Mouse (Mus musculus) thymus, postnatal 10 days (tissue): ENCODE results near the gene Epb42.
A peak's percentile ranks its signal among the peaks of the same experiment; 100 is the strongest.
"Not testable (repeated sequence)": the region's sequence is repeated elsewhere in the genome, so short reads cannot be mapped to it uniquely, and the experiment has no call there.

Experiments
- DNase-seq, 2 experiments: peaks; one replicate each; pipeline ENCODE4 v3.0.0; 2021; ENCODE audit warnings: low spot score in 2 of 2

Epb42 gene

DNA sequence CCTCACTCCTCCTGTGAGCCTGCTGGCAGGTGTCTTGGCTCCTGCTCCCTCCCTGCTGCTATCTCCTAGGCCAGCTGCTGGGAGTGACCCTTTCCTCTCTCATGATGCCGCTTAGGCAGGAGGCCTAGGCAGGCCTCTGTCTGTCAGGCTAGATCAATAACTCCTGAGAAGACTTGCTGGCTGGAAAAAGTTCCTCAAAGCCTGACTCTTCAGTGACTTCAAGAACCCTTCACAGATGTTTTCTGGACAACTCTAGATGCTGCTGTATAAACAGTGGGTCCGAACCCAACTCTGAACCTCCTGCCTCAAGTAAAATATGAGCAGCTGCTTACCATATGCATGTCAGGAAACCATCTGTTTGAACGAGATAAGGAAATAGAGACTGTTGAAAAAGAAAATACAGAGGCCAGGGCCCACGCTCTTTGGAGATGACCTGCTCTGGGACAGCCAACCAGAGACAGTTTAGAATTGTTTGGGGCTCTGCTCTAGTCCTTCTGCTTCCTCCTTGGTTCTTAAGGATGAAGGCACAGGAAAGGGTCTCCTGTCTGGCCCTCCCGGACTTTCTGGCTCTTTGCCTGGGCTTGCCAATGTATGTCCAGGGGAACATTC lies at the start of gene Epb42:
Gene Epb42 (minus strand): TSS at position 340 of the 609 bp plus-strand sequence.
- no peak for DNase-seq

DNA sequence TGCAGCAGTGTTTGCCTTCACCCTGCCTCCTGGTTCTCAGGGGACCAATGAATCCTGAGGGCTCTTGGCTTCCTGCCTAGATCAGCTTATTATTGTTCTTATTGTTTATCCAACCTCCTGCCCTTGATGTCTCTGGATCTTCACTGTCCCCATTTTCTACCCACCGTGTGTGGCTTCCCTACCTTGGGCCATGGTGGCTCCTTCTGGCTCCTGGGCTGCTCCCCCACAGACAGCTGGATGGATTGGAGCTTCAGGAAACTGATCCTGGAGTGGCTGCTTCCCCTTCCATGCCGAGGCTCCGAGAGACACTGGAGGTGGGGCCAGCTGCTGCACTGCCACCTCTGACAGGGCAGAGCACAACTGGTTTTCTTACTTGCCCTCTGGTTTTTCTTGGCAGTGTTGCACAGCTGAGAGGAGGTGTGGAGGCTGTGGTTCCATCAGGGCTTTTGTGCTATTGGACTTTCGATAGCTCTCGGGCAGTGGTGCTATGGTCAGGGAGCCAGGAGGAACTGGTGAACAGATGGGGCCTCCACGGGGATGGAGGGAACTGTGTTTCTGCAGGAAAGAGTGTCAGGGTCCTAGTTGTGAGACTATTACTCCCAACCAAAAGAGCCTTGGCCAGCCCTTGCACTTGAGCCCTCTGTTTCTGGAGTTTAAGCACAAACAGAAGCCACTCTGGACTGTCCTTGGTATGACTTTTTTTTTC lies 48.8 kb upstream of the Epb42 start, which contains the start of gene Tgm5:
Gene Tgm5 (minus strand): TSS at position 362 of the 706 bp plus-strand sequence.
- no peak for DNase-seq

DNA sequence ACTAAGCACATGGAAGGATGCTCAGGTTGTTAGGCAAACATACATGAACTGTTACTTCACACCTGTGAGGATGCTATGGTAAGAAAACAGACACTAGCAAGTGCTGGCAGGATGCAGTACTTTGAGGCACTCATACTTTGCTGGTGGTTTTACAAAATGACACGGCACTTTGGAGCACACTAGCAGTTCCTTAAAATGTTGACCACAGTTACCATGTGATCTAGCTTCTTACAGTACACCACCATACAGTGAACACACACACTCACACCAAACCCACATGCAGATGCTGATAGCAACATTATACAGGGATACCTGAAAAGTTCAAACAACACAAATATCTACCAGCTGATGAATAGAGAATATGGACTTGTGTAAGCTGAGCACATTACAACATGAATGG lies 45.8 kb upstream of the Epb42 start:
- no peak for DNase-seq

DNA sequence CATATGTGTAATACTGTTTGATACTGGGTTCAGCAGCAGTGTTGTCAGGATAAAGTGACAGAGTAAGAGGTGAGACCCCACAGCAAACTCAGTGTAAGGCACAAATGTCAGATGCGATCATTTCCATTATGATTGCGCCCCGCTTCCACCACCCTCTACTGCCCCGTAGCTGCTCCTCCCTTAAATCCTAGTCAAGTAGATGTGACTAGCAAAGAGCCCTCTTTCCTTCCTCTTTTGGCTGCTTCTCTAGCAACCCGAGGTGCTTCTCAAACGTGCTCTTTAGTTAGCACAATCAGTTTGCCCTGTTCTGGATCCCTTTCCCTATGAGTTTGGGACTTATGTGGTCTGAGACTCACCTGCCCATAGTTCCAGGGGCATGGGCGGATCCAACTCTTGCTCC lies 37.9 kb upstream of the Epb42 start:
- no peak for DNase-seq

DNA sequence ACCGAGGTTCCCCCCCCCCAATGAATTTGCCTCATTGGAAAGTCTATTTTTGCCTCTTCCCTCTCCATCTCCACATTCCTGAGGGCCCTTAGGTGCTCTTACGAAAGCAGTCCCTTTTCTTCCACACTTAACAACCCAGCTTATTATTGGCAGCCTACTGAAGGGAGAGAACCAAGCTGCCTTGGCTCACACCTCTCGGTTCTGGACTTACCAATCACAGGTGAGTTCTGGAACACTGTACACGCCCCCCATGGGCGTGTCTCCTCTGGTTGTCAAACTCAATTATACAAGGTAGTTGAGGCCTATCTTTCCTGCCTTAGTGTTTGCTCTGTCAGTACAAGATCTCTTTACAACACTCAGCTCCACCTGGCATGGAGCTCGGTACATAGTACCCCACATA lies 35.0 kb upstream of the Epb42 start:
- DNase-seq = no peak

DNA sequence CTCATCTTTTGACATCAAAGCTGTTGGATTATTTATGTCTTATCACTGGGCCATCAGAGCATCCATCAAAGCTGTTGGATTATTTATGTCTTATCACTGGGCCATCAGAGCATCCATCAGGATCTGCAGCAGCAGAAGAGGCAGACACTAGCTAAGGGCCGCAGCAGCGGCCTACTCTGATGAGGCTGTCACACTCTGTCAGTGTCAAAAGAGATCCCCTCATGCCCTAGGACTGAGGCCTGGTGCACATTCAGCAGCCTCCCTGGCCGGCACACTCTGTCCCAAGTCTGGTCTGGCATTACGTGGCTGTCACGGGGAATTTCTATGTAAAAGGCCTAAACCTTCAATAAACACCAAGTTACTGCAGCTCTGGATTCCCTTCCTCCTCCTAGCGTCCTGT lies 32.6 kb upstream of the Epb42 start:
- no peak for DNase-seq

DNA sequence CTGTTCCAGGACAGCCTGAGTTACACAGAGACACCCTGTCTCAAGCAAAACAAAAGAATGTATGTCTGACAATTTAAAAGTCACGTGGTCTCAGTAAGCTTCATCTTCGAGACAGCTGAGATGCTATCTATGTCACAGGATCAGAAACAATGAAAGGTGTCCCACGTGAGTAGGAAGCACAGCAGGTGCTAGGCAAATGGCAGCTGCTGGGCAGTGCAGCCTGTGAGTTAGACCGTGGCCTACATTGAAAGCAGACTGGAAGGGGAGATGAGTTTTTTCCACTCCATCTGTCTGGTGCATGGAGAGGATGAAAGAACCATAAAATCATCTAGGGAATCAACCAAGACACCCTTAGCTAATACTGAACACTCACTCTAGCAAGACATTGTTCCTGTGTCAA lies 30.2 kb upstream of the Epb42 start:
- peak; percentile 15 to 44 for DNase-seq

DNA sequence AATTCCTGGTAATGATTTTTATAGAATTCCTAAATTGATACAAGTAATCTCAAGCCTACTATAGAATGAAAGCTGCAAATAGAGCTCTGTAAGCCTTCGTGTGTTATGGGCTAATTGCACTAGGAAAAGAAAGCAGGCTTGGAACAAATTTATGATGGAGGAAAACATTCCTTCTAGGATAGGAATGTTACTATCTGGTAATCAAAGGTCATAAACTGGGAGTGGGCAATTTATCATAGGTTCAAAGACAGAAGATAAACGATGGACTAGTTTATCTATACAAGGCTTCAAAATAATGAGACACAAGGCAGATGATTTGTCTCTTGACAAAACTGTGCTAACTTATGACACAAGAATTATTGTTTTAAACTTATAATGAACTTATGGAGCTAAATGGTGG lies 24.4 kb upstream of the Epb42 start:
- DNase-seq = no peak

DNA sequence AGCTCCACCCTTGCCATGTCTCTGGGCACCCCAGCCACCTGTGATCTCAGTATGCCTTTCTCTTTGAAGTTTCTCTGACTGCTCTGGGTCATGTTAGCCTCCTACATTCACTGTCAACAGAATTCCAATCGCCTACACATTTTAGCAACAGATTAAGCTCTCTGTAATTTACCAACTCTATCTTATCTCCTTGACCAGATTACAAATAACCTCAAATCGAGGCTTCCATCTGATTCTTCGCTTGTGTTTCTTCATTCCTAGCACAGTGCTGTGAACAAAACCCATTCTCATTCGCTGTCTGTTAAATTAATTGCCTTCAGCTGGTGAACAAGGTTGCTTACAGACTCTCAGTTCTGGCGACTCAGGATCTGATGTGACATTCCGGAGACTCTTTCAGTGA lies 21.1 kb upstream of the Epb42 start:
- DNase-seq = no peak

DNA sequence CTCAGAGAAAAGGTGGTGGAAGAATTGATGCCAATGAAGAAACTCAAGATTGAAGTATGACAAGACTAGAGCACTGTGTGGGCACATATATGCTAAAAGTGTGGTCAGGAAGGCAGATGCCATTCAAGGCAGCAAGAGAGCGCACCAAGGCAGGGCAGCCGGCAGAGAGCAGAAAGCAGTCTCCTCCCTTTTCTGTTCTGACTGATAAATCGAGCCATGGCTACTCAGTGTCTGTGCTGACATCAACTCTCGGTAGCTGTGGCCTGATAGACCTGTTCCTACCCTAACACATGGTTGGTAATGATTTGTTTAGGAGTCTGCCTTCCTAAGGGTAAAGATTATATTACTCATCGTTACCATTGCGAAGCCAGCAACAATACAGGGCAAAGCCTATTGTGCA lies 19.0 kb upstream of the Epb42 start:
- no peak for DNase-seq

DNA sequence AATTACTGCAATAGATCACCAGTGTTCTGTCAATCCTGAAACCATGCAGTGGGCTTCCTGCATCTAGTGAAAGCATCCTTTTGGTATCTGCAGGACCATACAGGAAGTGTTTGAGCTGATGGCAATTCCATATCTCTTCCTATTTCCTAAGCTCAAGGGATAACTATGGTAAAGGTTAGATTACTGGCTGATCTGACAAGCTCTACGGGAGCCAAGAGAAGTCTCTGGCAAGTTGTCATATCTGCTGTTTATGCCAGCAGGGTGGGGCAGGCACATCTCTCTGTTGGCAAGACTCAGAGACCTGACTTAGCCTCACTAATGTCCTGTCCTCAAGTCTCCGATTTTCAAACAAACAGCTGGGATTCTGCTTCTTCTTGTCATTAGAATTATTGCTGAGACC lies 17.2 kb upstream of the Epb42 start:
- DNase-seq = no peak

DNA sequence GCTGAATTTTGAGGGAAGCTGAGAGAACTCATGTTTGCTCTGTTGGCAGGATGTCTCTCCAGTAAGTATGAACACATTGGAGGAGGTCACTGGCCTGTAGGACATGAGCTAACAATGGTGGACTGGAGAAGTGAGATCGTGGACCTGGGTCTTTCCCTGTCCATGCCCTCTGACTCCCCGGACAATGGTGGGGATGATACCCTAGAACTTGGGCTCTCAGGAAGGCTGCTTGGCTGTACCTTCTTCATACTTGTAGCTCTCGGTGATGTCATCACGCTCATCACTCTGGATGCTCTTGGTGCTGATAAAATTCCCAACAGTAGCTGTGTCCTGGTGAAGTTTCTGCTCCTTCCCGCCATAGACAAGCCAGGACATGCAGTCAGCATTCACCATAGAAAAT lies 15.3 kb upstream of the Epb42 start:
- no peak for DNase-seq

DNA sequence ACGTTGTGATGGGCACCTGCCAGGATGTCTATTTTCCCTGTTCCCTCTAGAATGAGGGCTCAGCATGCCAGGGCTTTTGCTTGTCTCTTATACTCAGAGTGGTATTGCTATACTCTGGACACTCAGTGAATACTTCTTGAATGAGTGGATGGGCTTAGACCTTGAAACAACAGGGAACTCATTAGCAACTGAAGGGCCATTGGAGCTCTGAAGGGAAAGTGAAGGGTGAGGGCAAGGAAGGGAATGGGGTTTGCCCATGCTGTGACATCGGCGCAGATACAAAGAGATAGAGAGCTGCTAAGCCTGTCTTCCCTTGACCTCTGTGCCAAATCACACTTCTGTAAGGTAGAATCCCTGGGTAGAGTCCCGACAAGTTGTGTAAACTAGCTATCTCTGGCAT lies 8.8 kb upstream of the Epb42 start:
- no peak for DNase-seq

DNA sequence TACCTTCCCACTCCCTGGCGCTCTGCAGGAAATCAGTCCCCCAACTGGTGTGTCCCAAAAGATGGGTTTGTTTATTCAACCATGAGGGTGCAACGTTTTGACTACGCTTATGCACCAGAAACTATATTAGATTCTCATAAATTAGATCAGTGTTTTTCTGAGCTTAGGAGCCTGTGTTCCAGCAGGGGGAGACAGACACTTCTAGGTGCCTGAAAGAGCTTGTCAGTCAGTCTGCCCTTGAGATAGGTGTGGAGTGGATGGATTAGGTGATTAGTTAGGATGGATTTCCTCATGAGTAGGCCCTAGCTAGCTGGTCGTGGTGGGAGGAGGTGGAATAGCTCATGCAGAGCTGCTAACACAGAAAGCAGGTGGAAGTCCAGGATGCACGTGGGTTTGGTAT lies 4.2 kb upstream of the Epb42 start:
- peak in 1 of 2 experiments; percentile 43 for DNase-seq

DNA sequence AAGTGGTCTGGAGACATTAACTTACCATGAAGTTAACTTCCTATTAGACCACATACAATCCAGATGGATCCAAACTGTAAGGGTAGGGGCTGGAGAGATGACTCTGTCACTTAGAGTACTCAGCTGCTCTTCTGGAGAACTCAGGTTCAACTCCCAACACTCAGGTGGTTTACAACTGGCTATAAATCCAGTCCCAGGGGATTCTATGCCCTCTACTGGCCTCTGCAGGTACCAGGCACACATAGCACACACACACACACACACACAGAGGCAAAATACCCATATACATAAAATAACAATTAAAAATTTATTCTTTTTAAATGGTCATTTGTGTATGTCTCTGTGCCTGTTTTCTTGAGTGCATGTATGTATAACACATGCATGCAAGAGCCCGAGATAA lies 2.5 kb upstream of the Epb42 start:
- DNase-seq = no peak

DNA sequence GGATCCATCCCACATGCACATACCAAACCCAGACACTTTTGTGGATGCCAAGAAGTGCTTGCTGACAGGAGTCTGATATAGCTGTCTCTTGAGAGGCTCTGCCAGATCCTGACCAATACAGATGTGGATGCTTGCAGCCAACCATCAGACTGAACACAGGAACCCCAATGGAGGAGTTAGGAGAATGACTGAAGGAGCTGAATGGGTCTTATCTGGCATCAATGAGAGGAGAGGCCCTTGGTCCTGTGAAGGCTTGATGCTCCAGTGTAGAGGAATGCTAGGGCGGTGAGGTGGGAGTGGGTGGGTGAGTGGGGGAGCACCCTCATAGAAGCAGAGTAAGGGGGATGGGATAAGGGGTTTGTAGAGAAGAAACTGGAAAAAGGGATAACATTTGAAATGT lies 2.0 kb upstream of the Epb42 start:
- DNase-seq = not testable (repeated sequence)

DNA sequence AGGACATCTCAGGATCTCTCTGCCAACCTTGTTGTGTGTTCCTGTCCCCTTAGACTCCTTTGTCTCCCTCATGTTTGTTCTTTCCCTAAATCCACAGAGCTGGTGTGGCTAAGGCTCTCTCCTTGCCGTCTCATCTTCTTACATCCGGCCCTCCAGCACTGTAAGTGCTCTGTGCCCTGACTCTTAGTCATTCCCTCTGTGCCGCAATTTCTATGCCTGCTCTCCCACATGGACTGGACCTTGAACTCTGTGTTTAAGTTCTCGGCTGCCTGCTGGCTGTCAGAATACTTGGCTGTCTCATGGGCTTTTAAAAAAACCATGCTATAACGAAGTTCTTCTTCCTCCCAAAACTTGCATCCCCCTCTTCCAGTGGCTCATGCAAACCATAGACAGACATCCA lies 14.0 kb downstream of the Epb42 start:
- DNase-seq = no peak

DNA sequence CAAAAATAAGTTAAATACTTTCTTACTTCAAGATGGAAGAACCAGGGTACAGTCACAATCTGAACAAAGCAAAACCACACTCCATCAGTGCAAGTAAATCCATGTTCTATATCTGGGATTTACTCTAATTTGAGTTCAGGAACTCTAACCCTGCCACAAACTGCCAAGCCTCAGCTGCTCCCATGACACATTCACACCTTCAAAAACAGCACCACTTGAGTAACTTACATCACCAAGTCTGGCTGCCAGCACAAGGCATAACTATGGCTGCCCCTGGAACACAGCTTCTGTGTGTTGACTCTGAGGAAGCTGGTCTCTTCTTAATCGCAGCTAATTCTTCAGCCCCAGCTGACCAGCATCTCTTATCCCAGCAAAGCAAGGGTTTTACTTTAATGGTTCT lies 19.7 kb downstream of the Epb42 start:
- DNase-seq = no peak

DNA sequence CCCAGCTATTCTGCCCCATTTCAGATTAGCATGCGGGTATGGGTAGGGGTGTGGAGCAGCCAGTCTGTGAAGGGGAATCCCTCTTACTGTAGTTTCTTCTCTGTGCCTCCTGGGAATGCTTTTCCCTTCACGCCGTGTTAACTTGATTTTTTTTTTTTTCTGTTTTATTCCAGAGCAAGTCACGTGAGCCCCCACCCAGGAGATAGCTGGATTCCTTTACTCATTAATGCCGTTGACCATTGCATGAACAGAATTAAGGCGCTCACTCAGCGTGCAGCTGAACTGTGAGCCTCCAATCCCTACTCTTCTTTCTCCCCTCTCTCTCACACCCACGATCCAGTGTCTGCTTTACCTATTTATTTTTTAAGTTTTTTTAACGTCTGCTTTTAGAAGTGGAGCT lies 20.6 kb downstream of the Epb42 start:
- DNase-seq = no peak

DNA sequence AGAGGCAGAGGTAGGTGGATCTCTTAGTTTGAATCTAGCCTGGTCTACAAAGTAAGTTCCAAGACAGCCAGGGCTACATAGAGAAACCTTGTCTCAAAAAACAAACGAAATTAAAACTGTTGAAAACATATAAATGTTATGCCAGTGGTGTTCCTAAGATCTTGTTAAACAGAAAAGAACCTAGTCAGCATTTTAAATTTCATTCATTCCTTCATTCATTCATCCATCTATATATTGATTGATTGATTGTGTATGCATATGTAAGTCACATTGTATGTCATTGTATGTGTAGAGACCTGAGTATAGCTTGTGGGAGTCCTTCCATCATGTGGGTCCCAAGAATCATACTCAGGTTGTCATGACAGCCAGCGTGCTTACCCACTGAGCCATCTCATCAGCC lies 21.4 kb downstream of the Epb42 start:
- DNase-seq = no peak

DNA sequence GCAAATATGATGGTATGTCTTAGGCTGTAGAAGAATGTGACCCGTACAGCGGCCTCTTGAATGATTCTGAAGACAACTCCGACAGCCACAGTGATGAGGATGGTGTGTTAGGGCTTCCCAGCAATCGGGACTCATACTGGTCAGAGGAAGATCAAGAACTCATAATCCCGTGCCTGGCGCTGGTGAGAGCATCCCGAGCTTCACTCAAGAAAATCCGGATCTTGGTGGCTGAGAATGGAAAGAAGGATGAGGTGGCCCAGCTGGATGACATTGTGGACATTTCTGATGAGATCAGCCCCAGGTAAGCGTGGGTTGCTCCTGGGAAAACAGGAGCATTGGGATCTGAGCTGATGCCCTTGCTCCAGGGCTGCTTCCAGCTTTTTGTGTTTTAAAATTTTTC lies 24.2 kb downstream of the Epb42 start:
- no peak for DNase-seq

DNA sequence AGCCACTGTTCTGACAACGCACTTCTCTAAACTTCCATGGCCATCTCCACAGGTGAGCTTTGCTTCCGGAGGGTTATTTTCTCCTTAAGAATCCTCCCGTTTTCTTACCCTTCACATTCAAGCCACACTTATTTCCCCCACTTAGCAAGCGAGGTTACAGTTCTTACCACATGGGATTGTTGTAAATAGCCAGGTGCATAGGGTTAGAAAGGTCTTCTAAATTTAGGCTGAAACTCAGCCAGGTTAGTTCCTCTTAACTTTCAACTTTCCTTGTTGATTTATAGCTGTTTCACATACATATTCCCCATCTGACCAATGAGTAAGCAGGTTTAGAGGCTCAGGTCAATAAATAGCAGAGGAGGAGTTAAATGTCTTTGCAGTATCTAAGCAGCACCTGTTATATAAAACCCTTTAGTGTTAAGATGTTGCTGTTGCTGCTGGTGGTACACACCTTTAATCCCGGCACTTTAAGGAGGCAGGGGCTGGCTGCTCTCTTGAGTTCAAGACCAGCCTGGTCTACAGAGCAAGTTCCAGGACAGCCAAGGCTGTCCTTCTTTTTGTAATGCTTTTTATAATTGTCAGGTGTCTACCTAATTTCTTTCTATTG lies 27.7 kb downstream of the Epb42 start:
- DNase-seq = no peak

DNA sequence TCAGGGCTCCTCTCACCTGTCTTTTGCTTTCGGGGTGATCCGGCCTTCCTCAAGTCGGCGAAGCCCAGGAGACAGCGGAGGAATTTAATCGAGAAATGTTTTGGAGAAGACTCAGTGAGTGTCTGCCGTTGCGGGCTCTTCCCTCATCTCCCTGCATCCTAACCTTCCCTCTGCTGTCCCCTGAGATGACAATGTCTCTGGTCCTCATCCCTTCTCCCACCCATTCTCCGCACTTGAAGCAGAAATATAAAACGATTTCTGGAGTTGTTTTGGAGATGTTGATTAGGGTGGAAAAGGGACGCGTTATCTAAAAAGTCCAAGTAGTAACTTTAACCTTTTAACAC lies 28.2 kb downstream of the Epb42 start:
- DNase-seq = no peak
